Mouse (Mus musculus) stomach, postnatal 0 days (tissue): ENCODE measurements around the gene Ssh3.

ENCODE experiments used
- CTCF ChIP-seq: IDR thresholded peaks from 2 replicates; pipeline ENCODE4 v1.5.1; 2016; ENCODE audit warnings: antibody characterized with exemption, low read depth, mild to moderate bottlenecking, moderate library complexity
- EP300 ChIP-seq: optimal IDR thresholded peaks from 2 replicates; pipeline ENCODE3; 2016; ENCODE audit warnings: antibody characterized with exemption

DNA sequence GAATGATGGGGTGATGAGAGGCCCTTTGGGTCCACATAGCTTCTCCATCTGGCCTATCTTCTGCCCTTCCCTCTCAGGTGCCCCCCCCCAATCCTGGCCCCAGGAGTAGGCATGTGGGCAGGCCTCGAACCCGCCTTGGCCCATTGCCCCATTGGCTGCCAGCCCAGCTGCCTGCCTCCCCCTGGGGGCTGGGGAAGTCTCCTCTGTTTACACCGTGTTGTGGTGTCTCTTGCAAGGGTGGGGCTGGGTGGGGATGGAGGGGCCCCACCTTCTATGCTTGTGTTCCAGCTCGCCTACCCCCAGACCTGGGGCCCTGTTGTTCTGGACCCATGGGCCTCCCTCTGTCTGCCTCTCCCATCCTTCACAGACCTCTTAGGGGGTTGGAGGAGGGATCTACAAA is 48.6 kb downstream of the Ssh3 start:
- TF ChIP-seq CTCF, result no peak
- TF ChIP-seq EP300, result no peak
